Mouse (Mus musculus) intestine, postnatal 0 days (tissue): ENCODE data around the gene Keap1. TPM values are rescaled to one million over a fixed set of nuclear protein-coding genes. Genes with fewer than 3 reads are reported as not detected.
"Not testable (repeated sequence)": the region's sequence is repeated elsewhere in the genome, so short reads cannot be mapped to it uniquely, and the experiment has no call there.

Experiments used
- ATAC-seq: fragments of 200-750 bp; cut with Nextera tagmentation; 2 replicates; pipeline ENCODE4 v1.8.0; 2017; ENCODE audit warnings: mild to moderate bottlenecking, moderate TSS enrichment, moderate library complexity
- H3K27ac ChIP-seq: fragments of 300-500 bp; sonication (generic); 2 replicates; pipeline ENCODE4 v1.5.1; 2014; ENCODE audit warnings: mild to moderate bottlenecking, low read depth, low read length, moderate library complexity
- H3K27me3 ChIP-seq: fragments of 300-500 bp; sonication (generic); replicated peaks from 2 replicates; pipeline ENCODE4 v1.6.1; 2014; ENCODE audit warnings: low read length, mixed read lengths; ENCODE audit not compliant: control insufficient read depth, insufficient read depth
- H3K36me3 ChIP-seq: fragments of 300-500 bp; sonication (generic); 2 replicates; pipeline ENCODE4 v1.6.1; 2014; ENCODE audit warnings: mild to moderate bottlenecking, moderate library complexity; ENCODE audit not compliant: control insufficient read depth, insufficient read depth
- H3K4me1 ChIP-seq: fragments of 300-500 bp; sonication (generic); replicated peaks from 2 replicates; pipeline ENCODE4 v1.6.1; 2014; ENCODE audit warnings: antibody characterized with exemption, low read length, mixed read lengths; ENCODE audit not compliant: control insufficient read depth, insufficient read depth
- H3K4me2 ChIP-seq: fragments of 300-500 bp; sonication (generic); replicated peaks from 2 replicates; pipeline ENCODE4 v1.6.1; 2014; ENCODE audit warnings: low read depth, mild to moderate bottlenecking, moderate library complexity
- H3K4me3 ChIP-seq: fragments of 300-500 bp; sonication (generic); 2 replicates; pipeline ENCODE4 v1.5.1; 2014; ENCODE audit warnings: low read depth, low read length
- H3K9ac ChIP-seq: fragments of 300-500 bp; sonication (generic); 2 replicates; pipeline ENCODE4 v1.6.1; 2014; ENCODE audit warnings: mild to moderate bottlenecking, low read depth, low read length
- H3K9me3 ChIP-seq: fragments of 300-500 bp; sonication (generic); 2 replicates; pipeline ENCODE4 v1.6.1; 2016; ENCODE audit warnings: mixed run types; ENCODE audit not compliant: control insufficient read depth
- CTCF ChIP-seq: sonication (generic); IDR thresholded peaks from 2 replicates; pipeline ENCODE4 v1.5.1; 2016; ENCODE audit warnings: low read depth, mild to moderate bottlenecking, control low read depth, antibody characterized with exemption, moderate library complexity
- WGBS: fragments of 180-500 bp; shearing (Covaris S2); extraction: QIAGEN DNeasy Blood & Tissue Kit; methylation state at CpG from one replicate; pipeline ENCODE4 v1.1.7; 2014; 5-methylcytosine and 5-hydroxymethylcytosine counted together
- polyA plus RNA-seq: library from polyadenylated mRNA; unstranded; fragments of >200 nt; fragmentation: Nextera tagmentation; extraction: Ambion mirVana; gene quantifications from 2 replicates; pipeline ENCODE4 v1.2.1, GENCODE M21; 2015

The Keap1 gene
- polyA plus RNA-seq, 1 experiment from 2014 or later, result 38.3 TPM

DNA sequence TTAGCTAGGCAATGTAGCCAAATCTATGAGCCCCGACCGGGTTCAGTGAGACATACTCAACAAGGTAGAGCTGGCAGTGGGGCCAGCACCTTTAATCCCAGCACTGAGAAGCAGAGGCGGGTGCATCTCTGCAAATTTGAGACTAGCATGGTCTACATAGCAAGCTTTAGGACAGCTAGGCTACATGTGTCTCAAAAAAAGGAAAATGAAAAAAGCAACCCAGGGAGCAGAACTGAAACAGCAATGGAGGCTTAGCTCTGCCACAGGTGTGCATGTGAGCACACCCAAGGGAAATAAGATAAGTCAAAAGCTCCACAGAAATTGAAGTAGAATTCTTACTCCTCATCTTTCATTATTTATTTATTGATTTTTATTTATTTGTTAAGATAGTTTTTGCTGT lies 40.2 kb downstream of the Keap1 start:
- 90% methylated on average over 3 of the region's 3 CpGs for WGBS
- Histone ChIP-seq H3K36me3 (no peaks in the 10 kb centered on the region), H3K4me1 (no peaks in the 10 kb centered on the region), H3K9ac (no peak overlapping the region), H3K4me3 (no peak overlapping the region), H3K4me2 (no peak overlapping the region), H3K27me3 (no peaks in the 10 kb centered on the region), H3K9me3 (no peaks in the 10 kb centered on the region), H3K27ac (no peak overlapping the region)
- TF ChIP-seq CTCF, result no peak
- no peak for ATAC-seq

DNA sequence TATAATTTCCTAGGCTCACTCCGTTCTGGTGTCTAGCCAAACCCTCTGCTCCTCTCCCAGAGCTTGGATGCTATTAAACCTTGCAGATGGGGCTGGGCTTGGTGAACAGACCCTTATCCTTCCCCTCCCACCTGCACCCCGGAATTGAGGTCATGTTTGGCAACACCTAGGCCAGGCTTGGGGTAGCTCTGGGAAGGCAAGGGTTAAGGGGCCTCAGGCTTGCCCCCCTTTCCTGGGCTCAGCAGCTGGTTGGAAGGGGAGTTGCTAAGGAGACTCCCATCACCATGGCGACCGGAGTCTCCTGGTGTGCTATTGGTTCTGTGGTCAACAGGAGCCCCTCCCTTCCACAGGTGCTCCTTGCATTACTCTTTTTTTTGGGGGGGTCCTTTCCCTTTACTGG lies 41.2 kb downstream of the Keap1 start:
- WGBS, result 48% methylated on average over 4 of the region's 4 CpGs
- ATAC-seq, result no peak
- Histone ChIP-seq H3K4me1 (no peaks in the 10 kb centered on the region), H3K36me3 (peaks cover 2% of the 10 kb centered on the region; the same call in 1 of the 2 replicates), H3K4me3 (no peak overlapping the region), H3K4me2 (no peak overlapping the region), H3K9ac (no peak overlapping the region), H3K9me3 (no peaks in the 10 kb centered on the region), H3K27me3 (no peaks in the 10 kb centered on the region), H3K27ac (no peak overlapping the region)
- no peak for TF ChIP-seq CTCF

DNA sequence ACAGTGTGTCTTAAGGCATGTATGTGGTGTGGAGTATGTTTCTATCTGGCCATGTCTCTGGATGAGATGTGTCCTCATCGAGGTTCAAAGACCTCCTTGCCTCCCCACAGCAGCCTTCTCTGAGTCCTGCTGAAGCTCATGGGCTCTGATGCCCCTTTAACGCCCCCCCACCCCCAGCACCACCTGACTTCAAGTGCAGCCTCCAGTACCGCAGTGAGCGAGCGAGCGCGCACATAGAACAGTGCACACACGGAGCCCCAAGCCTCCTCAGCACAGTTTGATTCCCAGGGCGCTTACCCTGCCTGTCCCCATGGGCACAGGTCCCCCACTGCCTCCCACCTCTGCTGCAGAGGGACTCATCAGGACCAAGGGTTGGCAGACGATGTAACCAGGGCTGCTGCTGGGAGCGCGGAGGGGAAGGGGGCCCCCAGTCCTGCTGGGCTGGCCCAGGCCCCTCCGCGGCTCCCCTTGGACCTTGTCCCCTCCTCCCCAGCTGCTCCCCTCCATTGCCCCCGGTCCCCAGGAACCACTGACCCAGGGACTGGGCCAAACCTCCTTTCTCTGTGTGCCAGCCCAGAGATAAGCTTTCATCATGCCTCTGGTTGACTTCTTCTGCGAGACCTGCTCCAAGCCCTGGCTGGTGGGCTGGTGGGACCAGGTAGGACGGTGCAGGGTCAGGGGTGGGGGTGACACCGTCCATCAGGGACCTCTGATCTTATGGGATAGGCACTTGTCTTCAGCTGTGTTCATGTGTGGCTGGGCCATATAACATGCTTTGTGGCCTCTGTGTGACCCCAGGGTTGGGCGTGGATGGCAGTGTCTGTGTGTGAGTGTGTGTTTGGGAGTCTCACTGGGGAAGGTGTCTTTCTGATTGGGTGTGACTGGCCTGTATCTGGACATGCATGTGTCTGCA lies 42.4 kb downstream of the Keap1 start:
- Histone ChIP-seq H3K4me1 (no peaks in the 10 kb centered on the region), H3K4me3 (peak overlapping the region; percentile 17), H3K4me2 (peak overlapping the region; percentile 58), H3K27me3 (no peaks in the 10 kb centered on the region), H3K9ac (no peak overlapping the region), H3K9me3 (no peaks in the 10 kb centered on the region), H3K27ac (no peak overlapping the region), H3K36me3 (peaks cover 3% of the 10 kb centered on the region; the same call in 1 of the 2 replicates)
- peak; percentile 43 for ATAC-seq
- WGBS, result 28% methylated on average over 18 of the region's 19 CpGs
- TF ChIP-seq CTCF, result no peak

DNA sequence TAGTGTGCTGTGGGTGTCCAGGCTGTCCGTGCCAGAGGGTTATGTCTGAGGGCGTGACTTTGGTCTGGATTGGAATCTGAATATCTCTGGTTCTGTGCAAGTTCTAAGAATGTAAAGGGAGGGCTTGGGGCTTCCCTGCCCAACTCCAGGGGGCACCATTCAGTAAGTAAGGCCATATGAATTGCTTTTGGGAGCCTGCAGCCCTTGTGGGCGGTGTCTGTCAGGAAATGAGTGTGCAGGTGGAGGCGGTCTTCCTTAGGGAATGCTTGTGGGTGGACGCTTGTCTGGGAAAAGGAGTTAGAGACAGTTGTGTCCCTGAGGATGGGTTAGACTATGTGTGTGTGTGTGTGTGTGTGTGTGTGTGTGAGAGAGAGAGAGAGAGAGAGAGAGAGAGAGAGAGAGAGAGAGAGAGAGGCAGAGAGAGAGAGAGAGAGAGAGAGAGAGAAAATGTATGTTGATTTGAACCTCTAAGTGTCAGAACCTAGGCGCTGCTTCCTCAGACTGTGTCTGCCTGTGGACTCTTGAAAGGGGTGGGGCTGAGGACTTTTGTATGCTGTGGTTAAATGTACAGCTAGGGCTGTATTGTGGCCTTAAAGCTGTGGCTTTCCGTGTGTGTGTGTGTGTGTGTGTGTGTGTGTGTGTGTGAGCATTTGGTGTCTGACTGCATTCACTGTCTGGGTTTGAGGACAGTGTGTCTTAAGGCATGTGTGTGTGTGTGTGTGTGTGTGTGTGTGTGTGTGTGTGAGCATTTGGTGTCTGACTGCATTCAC lies 43.2 kb downstream of the Keap1 start:
- WGBS, result 47% methylated on average over 7 of the region's 7 CpGs
- H3K36me3 ChIP-seq, H3K4me3 ChIP-seq, H3K4me1 ChIP-seq, H3K27me3 ChIP-seq, H3K9ac ChIP-seq, H3K27ac ChIP-seq, H3K9me3 ChIP-seq: not testable (repeated sequence)
- H3K4me2 ChIP-seq, result peak overlapping the region; percentile 58; the same call in 1 of the 2 replicates
- peak; percentile 60 for ATAC-seq

DNA sequence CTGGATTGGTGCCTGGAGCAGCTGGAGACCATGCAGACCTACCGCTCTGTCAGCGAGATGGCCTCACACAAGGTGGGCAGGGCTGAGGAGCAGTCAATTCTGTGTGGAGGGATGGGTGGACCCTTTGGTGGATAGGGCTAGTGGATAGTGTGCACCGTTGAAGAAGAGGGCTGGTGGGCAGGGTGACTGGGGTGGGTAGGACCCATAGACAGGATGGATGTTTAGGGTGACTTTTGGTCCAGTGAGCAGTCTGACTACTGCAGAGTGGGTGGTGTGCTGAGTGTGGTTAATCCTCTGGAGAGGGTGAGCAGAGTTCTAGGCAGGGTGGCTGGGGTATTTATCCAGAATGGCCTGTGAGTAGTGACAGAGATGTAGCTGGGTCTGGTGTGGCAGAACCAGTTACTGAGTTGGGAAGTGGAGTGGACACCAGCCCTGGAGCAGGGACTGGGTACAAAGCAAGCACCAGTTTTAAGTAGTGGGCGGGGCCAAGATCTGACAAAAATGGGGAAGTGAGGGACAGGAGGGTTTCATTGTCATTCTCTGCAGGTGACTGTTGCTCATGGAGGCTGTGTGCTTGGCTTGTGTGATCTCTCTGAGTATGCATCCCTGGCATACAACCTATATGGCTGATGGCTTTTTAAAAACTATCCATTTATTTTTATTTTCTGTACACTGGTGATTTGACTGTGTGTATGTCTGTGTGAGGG lies 44.2 kb downstream of the Keap1 start:
- WGBS, result 92% methylated on average over 4 of the region's 4 CpGs
- no peak for TF ChIP-seq CTCF
- H3K9ac ChIP-seq, result no peak overlapping the region
- peaks cover 3% of the 10 kb centered on the region; the same call in 1 of the 2 replicates for H3K36me3 ChIP-seq
- H3K4me2 ChIP-seq, result no peak overlapping the region
- H3K27ac ChIP-seq, result no peak overlapping the region
- H3K27me3 ChIP-seq, result no peaks in the 10 kb centered on the region
- no peaks in the 10 kb centered on the region for H3K9me3 ChIP-seq
- ATAC-seq, result no peak
- H3K4me1 ChIP-seq, result no peaks in the 10 kb centered on the region
- H3K4me3 ChIP-seq, result no peak overlapping the region

DNA sequence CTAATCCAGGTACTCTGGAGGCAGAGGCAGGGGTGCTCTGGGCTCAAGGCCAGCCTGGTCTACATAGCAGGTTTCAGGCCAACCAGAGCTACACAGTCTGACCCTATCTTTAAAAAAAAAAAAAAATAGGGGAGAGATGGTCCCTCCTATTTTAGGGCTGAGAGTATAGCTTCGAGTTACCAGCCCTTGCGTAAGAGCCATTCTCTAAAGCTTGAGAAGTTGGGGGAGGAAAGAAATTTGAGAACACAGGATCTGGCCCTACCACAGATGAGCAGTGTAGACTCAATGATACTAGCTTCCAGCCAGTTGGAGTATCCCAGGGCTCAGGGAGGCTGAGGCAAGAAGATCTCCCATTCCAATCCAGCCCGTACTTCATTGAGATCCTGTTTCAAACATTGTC lies 45.4 kb downstream of the Keap1 start:
- Histone ChIP-seq H3K36me3 (peaks cover 3% of the 10 kb centered on the region; the same call in 1 of the 2 replicates), H3K27me3 (no peaks in the 10 kb centered on the region), H3K4me1 (no peaks in the 10 kb centered on the region), H3K4me2 (no peak overlapping the region), H3K4me3 (no peak overlapping the region), H3K27ac (no peak overlapping the region), H3K9ac (no peak overlapping the region), H3K9me3 (no peaks in the 10 kb centered on the region)
- 81% methylated on average over 3 of the region's 3 CpGs for WGBS
- ATAC-seq, result no peak
- no peak for TF ChIP-seq CTCF
